Mouse (Mus musculus) thymus, adult 2 months (tissue): ENCODE results near the gene Pnck. TPM values are rescaled to one million over a fixed set of nuclear protein-coding genes. Genes with fewer than 3 reads are reported as not detected.

Experiments used
- DNase-seq: peaks from one replicate; pipeline ENCODE4 v3.0.0; 2021
- H3K27ac ChIP-seq: fragments of 200-500 bp; 2 replicates; pipeline ENCODE4 v1.5.1; 2012; ENCODE audit warnings: low read length, control low read depth; ENCODE audit not compliant: control insufficient read depth, insufficient read depth
- H3K27me3 ChIP-seq: fragments of 200-500 bp; 2 replicates; pipeline ENCODE4 v1.6.1; 2012; ENCODE audit warnings: mild to moderate bottlenecking, low read length, moderate library complexity, mixed read lengths; ENCODE audit not compliant: control insufficient read depth, insufficient read depth
- H3K36me3 ChIP-seq: fragments of 200-500 bp; 2 replicates; pipeline ENCODE4 v1.6.1; 2012; ENCODE audit warnings: mild to moderate bottlenecking, low read length, moderate library complexity; ENCODE audit not compliant: control insufficient read depth, insufficient read depth
- H3K4me1 ChIP-seq: fragments of 200-500 bp; replicated peaks from 2 replicates; pipeline ENCODE4 v1.6.1; 2012; ENCODE audit warnings: low read length; ENCODE audit not compliant: control insufficient read depth, insufficient read depth
- H3K4me3 ChIP-seq: fragments of 200-500 bp; 2 replicates; pipeline ENCODE4 v1.5.1; 2012; ENCODE audit warnings: mild to moderate bottlenecking, low read length, control low read depth, moderate library complexity; ENCODE audit not compliant: control insufficient read depth, insufficient read depth
- CTCF ChIP-seq: fragments of 200-500 bp; IDR thresholded peaks from 2 replicates; pipeline ENCODE4 v1.5.1; 2012; ENCODE audit warnings: mild to moderate bottlenecking, control low read depth, low read length, moderate library complexity, borderline replicate concordance; ENCODE audit not compliant: control insufficient read depth, poor library complexity, insufficient read depth; ENCODE audit errors: extremely low read depth
- POLR2A ChIP-seq: fragments of 200-500 bp; IDR thresholded peaks from 2 replicates; pipeline ENCODE4 v1.6.1; 2012; ENCODE audit warnings: mild to moderate bottlenecking, low read length, control low read depth, moderate library complexity; ENCODE audit not compliant: control insufficient read depth, poor library complexity, insufficient read depth; ENCODE audit errors: extremely low read depth
- WGBS: fragments of 180-500 bp; shearing (Covaris S2); methylation state at CpG from one replicate; pipeline ENCODE4 v1.1.7; 2018; 5-methylcytosine and 5-hydroxymethylcytosine counted together
- polyA plus RNA-seq: library from polyadenylated mRNA; depleted of rRNA; stranded (reverse); fragments of >200 nt; gene quantifications from 2 replicates; pipeline ENCODE4 v1.2.3, GENCODE M21; 2012

Gene Pnck
- polyA plus RNA-seq, 1 experiment = 6.9 TPM

- 86% methylated on average over 3 of the region's 3 CpGs for WGBS
- Histone ChIP-seq H3K27ac (no peak overlapping the region), H3K27me3 (no peaks in the 10 kb centered on the region), H3K4me1 (no peaks in the 10 kb centered on the region), H3K4me3 (no peak overlapping the region), H3K36me3 (no peaks in the 10 kb centered on the region)
- TF ChIP-seq POLR2A (no peak), CTCF (no peak)
- DNase-seq = no peak
Measured at GRCm38 (mm10) chrX:73650869-73651268, 9.0 kb downstream of the Pnck start.

GRCm38 (mm10) chrX:73645121-73645520 is 14.8 kb downstream of the Pnck start:
- no peak for TF ChIP-seq CTCF
- TF ChIP-seq POLR2A = no peak
- no peaks in the 10 kb centered on the region for H3K4me1 ChIP-seq
- 56% methylated on average over 4 of the region's 4 CpGs for WGBS
- H3K27ac ChIP-seq = no peak overlapping the region
- DNase-seq = no peak
- H3K36me3 ChIP-seq = no peaks in the 10 kb centered on the region
- H3K4me3 ChIP-seq = no peak overlapping the region
- H3K27me3 ChIP-seq = no peaks in the 10 kb centered on the region

- Histone ChIP-seq H3K27me3 (peaks cover 5% of the 10 kb centered on the region; the same call in 1 of the 2 replicates), H3K4me3 (no peak overlapping the region), H3K4me1 (peaks cover 9% of the 10 kb centered on the region), H3K27ac (no peak overlapping the region), H3K36me3 (no peaks in the 10 kb centered on the region)
- WGBS = 4% methylated on average over 36 of the region's 41 CpGs
- TF ChIP-seq POLR2A (no peak), CTCF (no peak)
- no peak for DNase-seq
Measured at GRCm38 (mm10) chrX:73639901-73640469, 19.9 kb downstream of the Pnck start.

- H3K27me3 ChIP-seq = peaks cover 5% of the 10 kb centered on the region; the same call in 1 of the 2 replicates
- no peak within 1 kb of the TSS for H3K27ac ChIP-seq
- no peaks in the 10 kb centered on the region for H3K36me3 ChIP-seq
- 7% methylated on average over 27 of the region's 28 CpGs for WGBS
- H3K4me1 ChIP-seq = peaks cover 9% of the 10 kb centered on the region
- TF ChIP-seq CTCF (no peak), POLR2A (no peak)
- peak within 1 kb of the TSS; percentile 31 for H3K4me3 ChIP-seq
- DNase-seq = no peak
Measured at GRCm38 (mm10) chrX:73639255-73639675, 20.7 kb downstream of the Pnck start, which contains the start of gene Dusp9. Gene Dusp9, plus strand, starts transcription at chrX:73639419.

GRCm38 (mm10) chrX:73637415-73637814 is 22.5 kb downstream of the Pnck start:
- Histone ChIP-seq H3K27ac (no peak overlapping the region), H3K4me3 (no peak overlapping the region), H3K36me3 (no peaks in the 10 kb centered on the region), H3K27me3 (peaks cover 5% of the 10 kb centered on the region; the same call in 1 of the 2 replicates), H3K4me1 (peaks cover 9% of the 10 kb centered on the region)
- no peak for DNase-seq
- TF ChIP-seq CTCF (no peak), POLR2A (no peak)
- WGBS = 12% methylated on average over 19 of the region's 19 CpGs

GRCm38 (mm10) chrX:73635425-73635824 is 24.5 kb downstream of the Pnck start:
- H3K4me3 ChIP-seq = no peak overlapping the region
- WGBS = 10% methylated on average over 14 of the region's 19 CpGs
- no peak for DNase-seq
- peaks cover 9% of the 10 kb centered on the region for H3K4me1 ChIP-seq
- no peaks in the 10 kb centered on the region for H3K36me3 ChIP-seq
- H3K27ac ChIP-seq = no peak overlapping the region
- peaks cover 5% of the 10 kb centered on the region; the same call in 1 of the 2 replicates for H3K27me3 ChIP-seq
- TF ChIP-seq CTCF = no peak
- no peak for TF ChIP-seq POLR2A
